Mouse (Mus musculus) adrenal gland, adult 18-20 months (tissue): ENCODE results near the gene A430078G23Rik. TPM values are rescaled to one million over a fixed set of nuclear protein-coding genes. Genes with fewer than 3 reads are reported as not detected.

ENCODE experiments used
- DNase-seq, 2 experiments: peaks; one replicate each; pipeline ENCODE4 v3.0.0; 2021 to 2022; ENCODE audit warnings: low spot score in 2 of 2
- total RNA-seq, 2 experiments: library from RNA; stranded (reverse); gene quantifications; 1 replicate in 1 of 2; 2 replicates in 1 of 2; pipeline ENCODE4 v1.2.3; 2021

The A430078G23Rik gene
- total RNA-seq, 2 experiments from 2014 or later, result 0.38 TPM; not detected in 1

GRCm38 (mm10) chr8:3346691-3347413 lies 6.4 kb upstream of the A430078G23Rik start:
- DNase-seq, result no peak

GRCm38 (mm10) chr8:3348142-3348823 lies 4.9 kb upstream of the A430078G23Rik start:
- DNase-seq, result peak in 1 of 2 experiments; percentile 12

- no peak for DNase-seq
These were observed 2.5 kb upstream of the A430078G23Rik start for GRCm38 (mm10) chr8:3350747-3351146.

- DNase-seq, result no peak
These were observed 500 bp upstream of the A430078G23Rik start for GRCm38 (mm10) chr8:3352715-3353114.

GRCm38 (mm10) chr8:3353811-3354442 lies 712 bp downstream of the A430078G23Rik start:
- DNase-seq, result no peak

- no peak for DNase-seq
These were observed 1.2 kb downstream of the A430078G23Rik start for GRCm38 (mm10) chr8:3354443-3354812.

GRCm38 (mm10) chr8:3355586-3355985 lies 2.4 kb downstream of the A430078G23Rik start:
- no peak for DNase-seq

GRCm38 (mm10) chr8:3358060-3358459 lies 4.8 kb downstream of the A430078G23Rik start:
- DNase-seq, result peak; percentile 87 to 90

- no peak for DNase-seq
These were observed 13.9 kb downstream of the A430078G23Rik start for GRCm38 (mm10) chr8:3367086-3367485.

- no peak for DNase-seq
These were observed 14.9 kb downstream of the A430078G23Rik start for GRCm38 (mm10) chr8:3368091-3368490.

GRCm38 (mm10) chr8:3375748-3376147 lies 22.5 kb downstream of the A430078G23Rik start:
- DNase-seq, result no peak

GRCm38 (mm10) chr8:3376641-3377274 lies 23.5 kb downstream of the A430078G23Rik start:
- DNase-seq, result no peak

- peak; percentile 56 to 73 for DNase-seq
These were observed 34.1 kb downstream of the A430078G23Rik start for GRCm38 (mm10) chr8:3387286-3387685.

- no peak for DNase-seq
These were observed 35.5 kb downstream of the A430078G23Rik start for GRCm38 (mm10) chr8:3388591-3389338.

GRCm38 (mm10) chr8:3389506-3389905 lies 36.3 kb downstream of the A430078G23Rik start:
- DNase-seq, result no peak

GRCm38 (mm10) chr8:3392293-3392692 lies 39.1 kb downstream of the A430078G23Rik start:
- no peak for DNase-seq

- DNase-seq, result peak; percentile 82 to 84
These were observed 39.8 kb downstream of the A430078G23Rik start, which contains the start of gene Arhgef18 for GRCm38 (mm10) chr8:3392771-3393710. Gene Arhgef18 (plus strand): TSS chr8:3393006.

- no peak for DNase-seq
These were observed 41.4 kb downstream of the A430078G23Rik start for GRCm38 (mm10) chr8:3394600-3394999.

- no peak for DNase-seq
These were observed 42.0 kb downstream of the A430078G23Rik start for GRCm38 (mm10) chr8:3395246-3395645.

- DNase-seq, result no peak
These were observed 44.4 kb downstream of the A430078G23Rik start for GRCm38 (mm10) chr8:3397597-3397996.
